Mouse (Mus musculus): Measurements from ENCODE around the gene P2rx7.

P2rx7 gene

GRCm38 (mm10) chr5:122643701-122644100 is at the start of gene P2rx7:
P2rx7 (plus strand) TSS chr5:122643911.
- DNase-seq (ENCODE audit: low spot score in 2 of 2), result peak; percentile 33 to 73

GRCm38 (mm10) chr5:122595470-122595869 is 48.2 kb upstream of the P2rx7 start:
- DNase-seq (ENCODE audit: low spot score in 2 of 2), result no peak

DNA sequence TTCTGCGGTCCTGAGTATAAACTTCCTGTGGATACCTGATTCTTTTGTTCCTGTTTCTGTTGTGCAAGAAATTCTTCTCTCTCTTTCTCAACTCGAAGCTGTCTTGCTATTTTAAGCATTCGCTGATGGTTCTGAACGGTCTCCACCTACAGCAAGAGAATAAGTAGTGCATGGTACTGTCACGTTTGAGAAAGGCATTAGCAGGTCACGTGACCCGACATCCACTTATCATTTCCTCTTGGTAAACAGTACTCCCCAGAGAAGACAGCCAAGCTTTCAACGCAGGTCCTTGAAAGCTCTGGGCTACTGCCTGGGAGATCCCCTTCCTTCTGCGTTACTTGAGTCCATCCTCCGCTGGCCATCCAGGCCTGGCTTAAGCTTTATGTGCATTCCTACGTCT is 41.5 kb upstream of the P2rx7 start:
- DNase-seq (ENCODE audit: low spot score in 2 of 2), result peak in 1 of 2 experiments; percentile 29

- no peak for DNase-seq (ENCODE audit: low spot score in 2 of 2)
These were observed 38.8 kb upstream of the P2rx7 start for GRCm38 (mm10) chr5:122604894-122605293.

DNA sequence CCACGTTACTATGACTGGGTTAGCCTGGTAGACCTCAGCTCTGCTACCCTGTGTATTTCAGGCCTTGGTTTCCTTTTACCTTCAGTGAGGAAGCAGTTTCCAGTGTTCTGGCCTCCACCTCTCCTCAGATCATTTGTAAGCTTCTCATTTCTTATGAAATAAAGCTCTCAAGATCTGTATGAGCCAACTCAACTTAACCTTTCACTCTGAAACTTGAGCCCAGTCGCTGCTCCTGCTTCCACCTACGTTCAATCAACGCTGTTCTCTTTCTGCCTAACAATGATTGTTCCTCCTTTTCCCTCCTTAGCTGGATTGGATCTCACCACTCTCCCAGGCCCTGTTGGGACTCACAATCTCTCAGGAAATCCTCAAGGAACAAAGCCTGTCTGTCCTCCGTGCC is 32.1 kb upstream of the P2rx7 start:
- no peak for DNase-seq (ENCODE audit: low spot score in 2 of 2)

- peak; percentile 89 to 92 for DNase-seq (ENCODE audit: low spot score in 2 of 2)
These were observed 29.6 kb upstream of the P2rx7 start, which contains the start of gene Ift81 for GRCm38 (mm10) chr5:122613908-122614732. Ift81 (minus strand) TSS chr5:122614518.

GRCm38 (mm10) chr5:122617718-122618117 is 26.0 kb upstream of the P2rx7 start:
- no peak for DNase-seq (ENCODE audit: low spot score in 2 of 2)

DNA sequence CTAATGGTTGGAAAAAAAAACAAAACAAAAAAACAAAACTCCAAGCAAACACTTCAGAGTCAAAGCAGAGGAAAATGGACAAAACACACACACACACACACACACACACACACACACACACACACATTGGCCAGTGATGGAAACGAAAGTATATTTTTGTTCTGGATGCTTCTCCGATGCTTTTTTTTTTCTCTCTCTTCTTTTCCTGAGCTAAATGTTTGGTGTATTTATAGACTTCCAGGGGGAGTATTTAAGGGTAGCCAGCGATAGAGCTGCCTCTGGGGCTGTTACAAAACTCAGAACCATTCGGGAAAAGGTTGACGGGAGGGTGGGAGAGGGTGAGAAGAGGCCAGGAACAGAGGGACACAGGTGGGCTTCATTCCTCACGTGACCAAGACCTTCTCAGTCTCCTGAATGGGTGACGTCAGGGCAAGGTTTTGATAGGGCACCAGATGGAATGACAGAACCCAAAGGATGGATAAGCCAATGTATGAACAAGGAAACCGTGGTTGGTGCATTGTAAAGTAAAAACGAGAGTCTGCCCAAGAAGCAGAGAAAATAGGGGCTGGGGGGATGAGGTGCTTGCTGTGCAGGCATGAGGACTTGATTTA is 23.9 kb upstream of the P2rx7 start:
- DNase-seq (ENCODE audit: low spot score in 2 of 2), result no peak

- DNase-seq (ENCODE audit: low spot score in 2 of 2), result peak in 1 of 2 experiments; percentile 56
These were observed 22.3 kb upstream of the P2rx7 start for GRCm38 (mm10) chr5:122621376-122621886.

- DNase-seq (ENCODE audit: low spot score in 2 of 2), result no peak
These were observed 21.2 kb upstream of the P2rx7 start for GRCm38 (mm10) chr5:122622526-122622925.

- no peak for DNase-seq (ENCODE audit: low spot score in 2 of 2)
These were observed 19.9 kb upstream of the P2rx7 start for GRCm38 (mm10) chr5:122623861-122624260.

DNA sequence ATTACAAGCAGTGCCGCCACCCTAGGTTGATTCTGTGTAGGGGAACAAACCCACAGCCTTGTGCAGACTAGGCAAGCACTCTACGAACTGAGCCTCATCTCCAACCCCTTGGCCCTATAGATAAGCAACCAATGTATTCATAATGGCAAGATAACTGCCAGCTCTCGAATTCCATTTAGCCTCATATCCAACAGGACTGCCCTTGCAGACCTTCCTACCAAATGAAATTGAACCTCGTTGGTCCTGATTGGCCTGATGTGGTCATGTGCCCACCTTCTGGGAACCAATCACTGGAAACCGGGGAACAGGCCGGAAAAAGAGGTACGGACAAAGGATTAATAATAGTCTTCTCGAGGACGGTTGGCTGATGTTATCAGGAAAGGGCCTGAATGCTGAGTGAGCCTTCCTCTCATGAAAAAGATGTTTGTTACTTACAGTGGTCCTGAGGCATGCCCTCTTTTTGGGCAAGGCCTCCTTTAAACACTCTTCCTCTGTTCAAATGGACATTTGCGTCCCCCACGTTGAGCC is 18.7 kb upstream of the P2rx7 start:
- no peak for DNase-seq (ENCODE audit: low spot score in 2 of 2)

DNA sequence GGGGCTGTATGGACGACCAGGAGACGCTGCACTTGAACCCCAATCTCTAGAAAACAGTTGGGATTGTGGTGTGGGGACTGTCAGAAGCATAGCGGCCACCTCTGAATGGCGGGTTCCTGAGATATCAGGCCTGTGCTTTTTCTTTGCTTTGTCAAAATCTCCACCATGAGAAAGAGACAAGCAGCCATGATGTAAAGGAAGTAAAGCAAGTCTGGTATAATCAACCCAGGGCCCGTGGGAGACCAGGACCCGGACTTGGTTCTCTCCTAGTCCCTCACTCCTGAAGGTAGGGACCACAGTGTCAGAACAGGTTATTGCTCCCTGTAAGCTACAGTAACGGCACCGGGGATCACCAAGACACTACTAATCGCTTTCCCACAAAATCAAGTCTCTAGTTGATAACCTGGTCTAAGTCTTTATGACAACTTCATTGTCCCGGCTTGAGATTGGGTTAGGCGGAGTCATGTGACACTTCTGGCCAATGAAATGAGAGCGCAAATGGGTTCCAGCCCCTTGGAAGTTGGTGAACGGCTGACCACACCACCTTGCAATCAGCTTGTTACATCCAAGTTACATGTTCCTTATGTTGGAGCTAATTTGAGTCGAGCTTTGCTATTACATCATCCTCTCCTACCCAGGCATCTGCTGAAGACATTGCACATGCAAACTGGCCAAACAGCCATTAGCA is 18.0 kb upstream of the P2rx7 start:
- DNase-seq (ENCODE audit: low spot score in 2 of 2), result no peak

DNA sequence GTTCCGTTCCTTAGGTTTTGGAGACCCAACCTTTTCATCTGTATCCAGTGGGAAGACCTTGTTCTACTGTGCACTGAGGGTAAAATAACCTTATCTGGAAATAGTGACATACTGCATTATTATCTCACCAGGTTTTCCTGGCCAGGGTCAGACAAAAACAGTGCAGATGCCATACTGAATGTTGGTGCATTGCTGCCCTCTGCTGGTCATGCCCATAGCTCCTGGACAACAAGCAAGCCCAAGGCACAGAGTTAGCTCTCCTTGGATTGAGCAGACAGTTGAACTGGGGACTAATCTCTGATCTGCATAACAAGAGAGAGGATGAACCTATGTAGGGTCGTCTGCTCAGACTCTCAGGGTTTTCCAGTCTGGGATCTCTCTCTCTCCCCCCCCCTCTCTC is 16.5 kb upstream of the P2rx7 start:
- DNase-seq (ENCODE audit: low spot score in 2 of 2), result peak; percentile 82 to 88

DNA sequence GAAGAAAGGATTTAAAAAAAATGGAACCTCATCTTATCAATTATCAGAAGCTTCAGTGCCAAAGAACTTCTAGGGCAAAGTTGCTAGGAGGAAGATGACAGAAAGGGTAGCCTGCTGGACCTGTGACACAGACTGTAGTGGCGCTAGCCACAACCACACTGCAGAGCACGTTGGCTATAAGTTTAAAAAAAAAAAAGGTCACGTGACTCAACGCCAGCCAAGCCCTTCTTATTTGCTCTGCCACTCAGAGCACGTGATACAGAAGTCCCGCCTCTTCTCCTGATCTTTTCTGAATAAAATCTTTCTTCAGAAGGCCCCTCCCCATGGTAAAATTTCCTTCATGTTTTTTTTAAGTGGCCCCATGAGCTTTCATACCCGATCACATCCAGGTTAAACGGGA is 8.5 kb upstream of the P2rx7 start:
- DNase-seq (ENCODE audit: low spot score in 2 of 2), result no peak

- DNase-seq (ENCODE audit: low spot score in 2 of 2), result no peak
These were observed 7.4 kb upstream of the P2rx7 start for GRCm38 (mm10) chr5:122636308-122636707.

DNA sequence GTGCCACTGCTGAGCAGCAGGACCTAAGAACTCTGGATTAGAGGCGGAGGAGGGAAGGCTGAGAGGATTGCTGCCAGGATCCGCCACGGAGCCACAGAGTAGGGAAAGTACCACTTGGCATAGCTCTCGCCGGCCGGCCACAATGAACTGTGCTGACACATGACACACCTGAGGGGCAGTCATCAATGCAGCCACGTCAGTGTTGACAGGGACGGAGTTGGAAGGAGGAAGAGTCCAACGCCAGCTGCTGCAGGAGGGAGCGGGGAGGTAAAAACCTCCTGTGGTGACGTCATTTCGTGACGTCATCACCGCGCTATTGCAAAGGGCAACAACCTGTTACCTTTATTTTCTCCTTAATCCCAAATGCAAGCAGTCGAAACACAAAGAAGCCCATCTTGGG is 6.8 kb upstream of the P2rx7 start:
- DNase-seq (ENCODE audit: low spot score in 2 of 2), result no peak

DNA sequence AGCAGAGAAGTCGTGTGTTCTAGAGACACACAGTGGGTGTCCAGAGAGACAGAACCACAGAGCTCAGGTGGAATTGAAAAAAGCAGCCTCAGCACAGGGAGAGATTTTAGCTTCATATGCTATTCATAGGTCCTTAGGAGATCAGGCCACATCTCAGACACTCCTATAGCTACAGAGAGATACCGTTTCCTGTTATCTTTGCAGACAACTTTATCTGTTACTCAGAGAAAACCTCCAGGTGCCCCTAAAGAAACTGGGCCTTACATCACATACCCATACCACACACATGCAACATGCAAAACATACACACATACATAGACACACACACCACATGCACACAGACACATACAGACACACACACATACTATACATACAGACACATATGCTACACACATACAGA is 5.4 kb upstream of the P2rx7 start:
- no peak for DNase-seq (ENCODE audit: low spot score in 2 of 2)

DNA sequence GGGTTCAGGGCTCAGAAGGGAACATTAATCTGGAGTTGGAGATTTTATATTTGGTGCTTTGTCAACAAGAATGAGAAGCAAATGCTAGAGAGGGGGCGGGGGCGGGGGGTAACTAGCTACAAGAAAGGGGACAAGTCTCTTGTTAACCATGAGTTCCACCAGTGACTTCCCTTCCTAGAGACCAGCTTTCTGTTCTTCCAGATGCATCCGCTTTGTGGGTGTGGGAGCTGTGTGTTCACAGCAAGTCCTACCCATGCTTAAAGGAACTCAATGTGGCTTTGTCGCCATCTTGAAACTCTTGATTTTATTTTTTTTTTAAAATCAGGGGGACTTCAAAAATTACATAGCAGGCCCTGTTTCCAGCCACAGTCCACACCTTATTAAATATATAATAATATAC is 4.2 kb upstream of the P2rx7 start:
- no peak for DNase-seq (ENCODE audit: low spot score in 2 of 2)

DNA sequence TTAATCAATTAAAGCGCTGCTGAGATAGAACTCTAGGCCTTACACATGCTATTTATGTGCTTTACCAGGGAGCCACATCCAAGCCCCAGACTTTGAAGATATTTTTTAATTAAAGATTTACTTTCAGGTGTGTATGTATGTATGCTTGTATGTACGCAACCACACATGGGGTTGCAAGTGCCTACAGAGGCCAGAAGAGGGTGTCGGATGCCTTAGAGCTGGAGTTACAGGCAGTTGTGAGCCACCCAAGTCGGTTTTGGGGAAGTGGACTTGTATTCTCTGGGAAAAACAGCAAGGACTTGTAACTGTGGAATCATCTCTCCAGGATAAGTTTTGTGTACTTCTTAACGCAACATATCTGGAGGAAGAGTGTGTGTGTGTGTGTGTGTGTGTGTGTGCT is 3.7 kb upstream of the P2rx7 start:
- DNase-seq (ENCODE audit: low spot score in 2 of 2), result no peak

- DNase-seq (ENCODE audit: low spot score in 2 of 2), result peak in 1 of 2 experiments; percentile 32
These were observed 448 bp downstream of the P2rx7 start for GRCm38 (mm10) chr5:122644111-122644607.

DNA sequence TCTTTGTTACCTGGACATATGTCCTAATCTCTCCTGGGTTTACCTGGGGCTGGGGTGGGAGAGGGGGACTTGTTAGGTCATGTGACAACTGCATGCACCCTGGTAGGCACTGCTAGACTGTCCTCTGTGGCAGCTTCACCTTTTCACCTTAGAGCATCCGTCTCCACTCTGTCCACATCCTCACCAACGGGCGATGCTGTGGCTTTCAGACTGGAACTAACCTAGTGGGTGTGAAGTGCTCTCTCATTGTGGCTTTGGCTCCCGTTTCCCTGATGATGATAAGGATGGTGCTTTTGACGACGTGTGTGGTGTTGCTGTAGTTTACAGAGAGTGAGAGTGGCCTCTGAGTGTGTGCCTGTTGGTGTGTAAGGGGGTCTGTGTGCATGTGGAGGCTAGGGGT is 1.6 kb downstream of the P2rx7 start:
- DNase-seq (ENCODE audit: low spot score in 2 of 2), result no peak

Measured in urinary bladder, postnatal 36 days (tissue).